Mouse (Mus musculus): ENCODE measurements around the gene Slc18b1.

- TF ChIP-seq CTCF (IDR thresholded peaks at IDR 0.05; ENCODE audit: insufficient read depth, low read length) (no peak), POLR2A (IDR thresholded peaks at IDR 0.05; ENCODE audit: borderline replicate concordance, extremely low read depth, low read depth, low read length) (no peak)
These were observed 39.5 kb downstream of the Slc18b1 start for GRCm38 (mm10) chr10:23836003-23836964.

All from lung, adult 2 months (tissue).